Mouse (Mus musculus): ENCODE measurements around the gene Spink8. TPM values are rescaled to one million over a fixed set of nuclear protein-coding genes. Genes with fewer than 3 reads are reported as not detected.

Gene Spink8
- polyA plus RNA-seq, 2 experiments = not detected

GRCm38 (mm10) chr9:109813424-109813823 lies 1.3 kb downstream of the Spink8 start:
- 38% methylated on average over 7 of the region's 7 CpGs for WGBS (ENCODE audit: insufficient replicate concordance)
- Histone ChIP-seq H3K4me2 (ENCODE audit: low read depth) (no peak overlapping the region), H3K4me1 (replicated peaks; ENCODE audit: control insufficient read depth in 2 of 2, insufficient read depth in 2 of 2, low read length in 1 of 2) (no peaks in the 10 kb centered on the region), H3K27ac (no peak overlapping the region), H3K27me3 (ENCODE audit: control insufficient read depth, insufficient read depth, low read length) (no peaks in the 10 kb centered on the region), H3K36me3 (replicated peaks; ENCODE audit: control insufficient read depth, insufficient read depth, low read depth) (no peaks in the 10 kb centered on the region), H3K4me3 (ENCODE audit: insufficient read depth in 1 of 2, low read depth in 2 of 2, low read length in 2 of 2) (no peak overlapping the region), H3K9me3 (ENCODE audit: control insufficient read depth, low read length) (no peaks in the 10 kb centered on the region), H3K9ac (replicated peaks) (no peak overlapping the region)
- ATAC-seq (ENCODE audit: insufficient read depth) (no peak), DNase-seq (ENCODE audit: low read depth in 3 of 3, low spot score in 3 of 3) (no peak)
- TF ChIP-seq CTCF (IDR thresholded peaks at IDR 0.05; ENCODE audit: low read depth) = no peak
- no peak for TF ChIP-seq EP300 (IDR thresholded peaks at IDR 0.05; ENCODE audit: low read depth)

- no peak overlapping the region for H3K27ac ChIP-seq
- no peaks in the 10 kb centered on the region for H3K36me3 ChIP-seq (replicated peaks; ENCODE audit: control insufficient read depth, insufficient read depth, low read depth)
- TF ChIP-seq EP300 (IDR thresholded peaks at IDR 0.05; ENCODE audit: low read depth) (no peak), CTCF (IDR thresholded peaks at IDR 0.05; ENCODE audit: low read depth) (no peak)
- ATAC-seq (ENCODE audit: insufficient read depth) (no peak), DNase-seq (ENCODE audit: low read depth in 3 of 3, low spot score in 3 of 3) (no peak)
- H3K4me3 ChIP-seq (ENCODE audit: insufficient read depth in 1 of 2, low read depth in 2 of 2, low read length in 2 of 2) = no peak overlapping the region
- no peaks in the 10 kb centered on the region for H3K27me3 ChIP-seq (ENCODE audit: control insufficient read depth, insufficient read depth, low read length)
- no peaks in the 10 kb centered on the region for H3K4me1 ChIP-seq (replicated peaks; ENCODE audit: control insufficient read depth in 2 of 2, insufficient read depth in 2 of 2, low read length in 1 of 2)
- no peak overlapping the region for H3K9ac ChIP-seq (replicated peaks)
- H3K4me2 ChIP-seq (ENCODE audit: low read depth) = no peak overlapping the region
- no peaks in the 10 kb centered on the region for H3K9me3 ChIP-seq (ENCODE audit: control insufficient read depth, low read length)
- WGBS (ENCODE audit: insufficient replicate concordance) = 15% methylated on average over 6 of the region's 6 CpGs
Observed at GRCm38 (mm10) chr9:109816341-109816740, 4.3 kb downstream of the Spink8 start.

DNA sequence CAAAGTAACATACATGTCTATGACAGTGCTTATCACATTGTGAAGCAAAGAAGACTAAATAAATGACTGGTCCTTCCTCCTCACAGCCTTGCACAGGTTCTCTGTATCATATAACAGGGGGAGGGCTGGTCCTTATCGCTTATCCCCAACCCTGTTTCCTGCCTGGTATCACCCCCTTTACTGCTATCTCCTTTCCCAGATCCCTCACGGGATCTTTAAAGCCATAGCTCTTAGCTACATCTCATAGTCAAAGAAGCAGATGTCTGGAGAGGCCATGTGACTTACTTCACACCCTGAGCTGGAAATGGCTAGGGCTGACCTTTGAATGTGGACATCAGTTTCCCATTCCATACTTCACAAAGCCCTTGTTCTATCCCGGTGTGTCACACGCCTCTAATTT lies 13.7 kb downstream of the Spink8 start:
- WGBS (ENCODE audit: insufficient replicate concordance) = 13% methylated on average over 4 of the region's 4 CpGs
- H3K27ac ChIP-seq = no peak overlapping the region
- H3K4me2 ChIP-seq (ENCODE audit: low read depth) = no peak overlapping the region
- ATAC-seq (ENCODE audit: insufficient read depth) = peak; percentile 91
- no peaks in the 10 kb centered on the region for H3K36me3 ChIP-seq (replicated peaks; ENCODE audit: control insufficient read depth, insufficient read depth, low read depth)
- peaks cover 9 to 14% of the 10 kb centered on the region in 2 experiments; a peak in 3 of 4 replicates for H3K4me1 ChIP-seq (replicated peaks; ENCODE audit: control insufficient read depth in 2 of 2, insufficient read depth in 2 of 2, low read length in 1 of 2)
- DNase-seq (ENCODE audit: low read depth in 3 of 3, low spot score in 3 of 3) = peak in 1 of 3 experiments; percentile 41
- peak; percentile 69 for TF ChIP-seq EP300 (IDR thresholded peaks at IDR 0.05; ENCODE audit: low read depth)
- TF ChIP-seq CTCF (IDR thresholded peaks at IDR 0.05; ENCODE audit: low read depth) = no peak
- H3K9me3 ChIP-seq (ENCODE audit: control insufficient read depth, low read length) = no peaks in the 10 kb centered on the region
- H3K27me3 ChIP-seq (ENCODE audit: control insufficient read depth, insufficient read depth, low read length) = no peaks in the 10 kb centered on the region
- no peak overlapping the region for H3K4me3 ChIP-seq (ENCODE audit: insufficient read depth in 1 of 2, low read depth in 2 of 2, low read length in 2 of 2)
- no peak overlapping the region for H3K9ac ChIP-seq (replicated peaks)

DNA sequence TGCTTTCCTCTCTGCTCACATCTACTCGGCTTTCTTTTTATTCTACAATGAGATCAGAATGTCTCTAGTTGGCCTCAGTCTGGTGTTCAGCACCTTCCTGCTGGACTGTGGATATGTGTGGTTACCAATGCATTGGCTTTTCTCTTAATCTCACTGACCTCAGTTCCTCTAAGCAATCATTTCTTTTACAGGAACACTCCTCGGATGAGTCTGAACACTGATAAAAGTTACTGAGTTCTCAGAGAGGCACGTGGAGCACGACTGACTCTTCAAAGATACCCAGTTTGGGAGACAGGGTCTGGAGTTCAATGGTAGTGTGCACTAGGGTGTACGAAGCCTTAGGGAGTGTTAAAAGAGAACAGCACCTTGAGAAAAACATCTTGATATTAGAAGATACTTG lies 14.1 kb downstream of the Spink8 start:
- H3K36me3 ChIP-seq (replicated peaks; ENCODE audit: control insufficient read depth, insufficient read depth, low read depth) = no peaks in the 10 kb centered on the region
- DNase-seq (ENCODE audit: low read depth in 3 of 3, low spot score in 3 of 3) (no peak), ATAC-seq (ENCODE audit: insufficient read depth) (peak; percentile 60; the same call in 1 of the 2 replicates)
- WGBS (ENCODE audit: insufficient replicate concordance) = 16% methylated on average over 5 of the region's 5 CpGs
- no peak overlapping the region for H3K4me3 ChIP-seq (ENCODE audit: insufficient read depth in 1 of 2, low read depth in 2 of 2, low read length in 2 of 2)
- no peaks in the 10 kb centered on the region for H3K9me3 ChIP-seq (ENCODE audit: control insufficient read depth, low read length)
- no peak overlapping the region for H3K27ac ChIP-seq
- no peaks in the 10 kb centered on the region for H3K27me3 ChIP-seq (ENCODE audit: control insufficient read depth, insufficient read depth, low read length)
- no peak for TF ChIP-seq EP300 (IDR thresholded peaks at IDR 0.05; ENCODE audit: low read depth)
- H3K4me2 ChIP-seq (ENCODE audit: low read depth) = no peak overlapping the region
- H3K9ac ChIP-seq (replicated peaks) = no peak overlapping the region
- H3K4me1 ChIP-seq (replicated peaks; ENCODE audit: control insufficient read depth in 2 of 2, insufficient read depth in 2 of 2, low read length in 1 of 2) = peaks cover 9 to 14% of the 10 kb centered on the region in 2 experiments; a peak in 3 of 4 replicates

DNA sequence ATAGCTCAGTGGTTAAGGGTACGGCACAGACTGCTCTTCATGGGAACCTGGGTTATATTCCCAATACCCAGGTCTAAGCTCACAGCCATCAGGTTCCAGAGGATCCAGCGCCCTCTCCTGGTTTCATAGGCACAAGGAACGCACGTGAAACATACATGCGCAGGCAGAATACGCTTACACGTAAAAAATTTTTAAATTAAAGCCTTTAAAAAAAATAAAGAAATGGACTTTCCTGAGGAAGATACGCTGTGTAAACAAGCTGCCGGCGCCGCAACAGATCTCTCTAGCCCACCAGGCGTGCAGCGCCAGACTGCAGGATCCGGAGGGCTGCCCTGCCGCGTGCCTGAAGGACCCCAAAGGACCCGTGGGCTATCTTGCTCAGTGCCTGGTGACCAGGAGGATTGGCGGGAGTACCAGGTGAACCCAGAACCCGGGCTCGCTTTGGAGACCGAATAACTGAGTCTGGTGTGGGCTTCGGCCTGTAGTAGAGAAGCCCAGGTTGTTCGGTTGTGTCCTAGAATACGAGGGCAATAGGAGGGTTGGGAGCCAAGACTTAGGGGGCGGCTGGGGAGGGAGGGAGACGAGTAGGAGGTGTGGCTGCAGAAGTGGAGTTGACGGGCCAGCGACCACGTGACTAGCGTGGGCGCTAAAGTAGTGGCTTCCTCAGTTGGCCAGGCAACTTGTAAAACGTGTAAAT lies 20.5 kb downstream of the Spink8 start, which contains the start of gene Nme6:
Gene Nme6, plus strand, starts transcription at position 359 of the 697 bp plus-strand sequence.
- H3K4me3 ChIP-seq (ENCODE audit: insufficient read depth in 1 of 2, low read depth in 2 of 2, low read length in 2 of 2) = peak within 1 kb of the TSS; percentile 70 to 96
- H3K9me3 ChIP-seq (ENCODE audit: control insufficient read depth, low read length) = no peaks in the 10 kb centered on the region
- TF ChIP-seq EP300 (IDR thresholded peaks at IDR 0.05; ENCODE audit: low read depth) (no peak; the same call in 1 of the 2 replicates), CTCF (IDR thresholded peaks at IDR 0.05; ENCODE audit: low read depth) (peak; percentile 84)
- ATAC-seq (ENCODE audit: insufficient read depth) (peak; percentile 98), DNase-seq (ENCODE audit: low read depth in 3 of 3, low spot score in 3 of 3) (peak; percentile 70 to 75 (median 72))
- no peak within 1 kb of the TSS; the same call in 1 of the 2 replicates for H3K27ac ChIP-seq
- no peaks in the 10 kb centered on the region for H3K27me3 ChIP-seq (ENCODE audit: control insufficient read depth, insufficient read depth, low read length)
- peaks cover 4 to 10% of the 10 kb centered on the region in 2 experiments; a peak in 2 of 4 replicates for H3K4me1 ChIP-seq (replicated peaks; ENCODE audit: control insufficient read depth in 2 of 2, insufficient read depth in 2 of 2, low read length in 1 of 2)
- H3K9ac ChIP-seq (replicated peaks) = peak within 1 kb of the TSS; percentile 79
- peak within 1 kb of the TSS; percentile 98 for H3K4me2 ChIP-seq (ENCODE audit: low read depth)
- WGBS (ENCODE audit: insufficient replicate concordance) = under 1% methylated on average over 32 of the region's 32 CpGs
- no peaks in the 10 kb centered on the region for H3K36me3 ChIP-seq (replicated peaks; ENCODE audit: control insufficient read depth, insufficient read depth, low read depth)

Measured in liver, embryonic 14.5 days (tissue).